Mouse (Mus musculus) embryonic facial prominence, embryonic 11.5 days (tissue): ENCODE measurements at regions not wholly inside any gene's neighbourhood (a gene's known extent, or its start where the extent isn't known, plus 50 kb on each side); places are given as distances from the start of the nearest gene placed in this dataset.

Source experiments
- ATAC-seq: fragments of 200-750 bp; cut with Nextera tagmentation; replicated peaks from 2 replicates; pipeline ENCODE4 v1.8.0; 2017; ENCODE audit warnings: low read depth; ENCODE audit not compliant: insufficient number of reproducible peaks, low FRiP score, low TSS enrichment
- DNase-seq: peaks from one replicate; pipeline ENCODE4 v3.0.0-alpha.2; 2015; ENCODE audit warnings: low spot score
- H3K27ac ChIP-seq: fragments of 300-500 bp; sonication (generic); replicated peaks from 2 replicates; pipeline ENCODE4 v1.5.1; 2014; ENCODE audit warnings: mild to moderate bottlenecking, low read depth, low read length, control low read depth
- H3K27me3 ChIP-seq: fragments of 300-500 bp; sonication (generic); 2 replicates; pipeline ENCODE4 v1.6.1; 2014; ENCODE audit warnings: mild to moderate bottlenecking, low read length, moderate library complexity, mixed read lengths; ENCODE audit not compliant: control insufficient read depth, insufficient read depth
- H3K36me3 ChIP-seq: fragments of 300-500 bp; sonication (generic); replicated peaks from 2 replicates; pipeline ENCODE4 v1.6.1; 2014; ENCODE audit warnings: low read depth, mild to moderate bottlenecking, low read length, moderate library complexity, mixed read lengths; ENCODE audit not compliant: control insufficient read depth, insufficient read depth
- H3K4me1 ChIP-seq: fragments of 300-500 bp; sonication (generic); 2 replicates; pipeline ENCODE4 v1.6.1; 2014; ENCODE audit warnings: low read length, mixed read lengths; ENCODE audit not compliant: control insufficient read depth, insufficient read depth
- H3K4me2 ChIP-seq: fragments of 300-500 bp; sonication (generic); 2 replicates; pipeline ENCODE4 v1.6.1; 2014; ENCODE audit warnings: low read depth, mild to moderate bottlenecking, control low read depth, low read length, moderate library complexity
- H3K4me3 ChIP-seq: fragments of 300-500 bp; sonication (generic); 2 replicates; pipeline ENCODE4 v1.5.1; 2014; ENCODE audit warnings: low read depth, low read length, control low read depth
- H3K9ac ChIP-seq: fragments of 300-500 bp; sonication (generic); replicated peaks from 2 replicates; pipeline ENCODE4 v1.6.1; 2014; ENCODE audit warnings: mild to moderate bottlenecking, control low read depth, low read length
- H3K9me3 ChIP-seq: fragments of 300-500 bp; sonication (generic); replicated peaks from 2 replicates; pipeline ENCODE4 v1.6.1; 2016; ENCODE audit warnings: mild to moderate bottlenecking, low read length, inconsistent platforms, mixed read lengths; ENCODE audit not compliant: control insufficient read depth
- WGBS: fragments of 180-500 bp; shearing (Covaris S2); extraction: QIAGEN DNeasy Blood & Tissue Kit; methylation state at CpG from one replicate; pipeline ENCODE4 v1.1.7; 2014; 5-methylcytosine and 5-hydroxymethylcytosine counted together

DNA sequence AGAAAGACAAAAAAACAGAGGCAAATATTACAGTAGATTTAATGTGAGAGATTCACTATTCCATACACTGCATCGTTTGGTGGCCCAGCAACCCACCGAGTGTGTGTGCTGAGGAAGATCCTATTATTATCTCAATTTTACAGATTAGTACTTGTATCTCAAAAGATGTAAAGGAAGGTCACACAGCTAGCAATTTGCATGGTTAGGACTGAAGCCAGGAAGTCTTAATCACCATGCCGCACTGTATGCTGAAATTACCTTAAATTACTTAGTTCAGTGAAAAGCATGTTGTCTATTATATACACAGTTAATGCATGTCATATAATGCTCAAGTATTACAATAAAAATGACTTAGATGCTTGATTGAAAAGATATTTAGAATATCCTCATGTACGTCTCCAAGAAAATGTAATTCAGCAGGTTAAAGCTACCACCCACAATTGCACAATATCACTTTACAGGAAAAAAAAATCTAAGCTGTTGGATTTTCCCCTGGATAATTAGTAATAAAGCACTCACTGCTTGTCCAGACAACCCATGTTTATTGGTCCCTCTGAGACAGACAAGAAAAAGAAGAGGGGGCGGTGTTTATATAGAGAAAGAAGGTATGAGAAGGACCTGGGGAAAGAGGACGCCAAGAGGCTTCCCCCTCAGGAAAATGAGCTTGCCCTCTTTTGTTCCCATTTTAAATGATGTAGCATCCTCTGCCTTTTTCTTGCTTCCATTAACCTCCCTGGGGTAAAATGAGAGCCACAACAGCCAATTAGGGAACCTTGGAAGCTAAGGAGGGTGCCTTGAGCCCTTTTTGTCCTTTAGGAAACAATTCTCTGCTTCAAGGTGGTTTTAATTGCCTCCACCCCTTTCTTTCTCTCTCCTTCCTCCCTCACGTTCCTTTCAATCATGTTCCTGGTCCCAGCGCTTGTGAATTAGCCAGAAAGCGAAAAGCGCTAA is 204.6 kb upstream of the Xrcc4 start:
- no peaks in the 10 kb centered on the region for H3K9me3 ChIP-seq
- H3K27ac ChIP-seq = no peak overlapping the region
- H3K4me1 ChIP-seq = no peaks in the 10 kb centered on the region
- no peak overlapping the region for H3K9ac ChIP-seq
- WGBS = 36% methylated on average over 10 of the region's 10 CpGs
- no peaks in the 10 kb centered on the region for H3K27me3 ChIP-seq
- DNase-seq (peak; percentile 41), ATAC-seq (0 out of 2 replicates have a peak, but pooled peaks have one; percentile 62)
- H3K36me3 ChIP-seq = no peaks in the 10 kb centered on the region
- no peak overlapping the region for H3K4me3 ChIP-seq
- no peak overlapping the region for H3K4me2 ChIP-seq

DNA sequence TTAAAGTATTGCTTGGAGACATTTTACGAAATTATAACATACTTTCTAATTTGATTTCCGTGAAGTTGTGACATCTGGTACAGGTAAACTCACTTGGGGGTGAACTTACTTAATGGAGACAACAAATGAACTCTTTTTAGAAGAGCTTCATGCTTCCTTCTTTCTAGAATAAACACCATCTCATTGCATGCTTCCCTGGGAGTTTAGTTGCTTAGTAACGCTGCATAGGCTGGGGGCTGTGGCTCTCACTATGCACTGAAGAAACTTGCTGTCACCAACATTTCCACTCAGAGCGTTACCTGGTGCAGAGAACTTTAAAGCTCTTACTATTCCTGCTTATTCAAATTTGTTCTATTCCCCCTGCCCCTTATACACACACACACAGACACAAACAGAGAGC is 203.5 kb upstream of the Xrcc4 start:
- Histone ChIP-seq H3K9ac (no peak overlapping the region), H3K9me3 (no peaks in the 10 kb centered on the region), H3K27ac (no peak overlapping the region), H3K4me2 (no peak overlapping the region), H3K36me3 (no peaks in the 10 kb centered on the region), H3K4me1 (no peaks in the 10 kb centered on the region), H3K4me3 (no peak overlapping the region), H3K27me3 (no peaks in the 10 kb centered on the region)
- WGBS = 66% methylated on average over 4 of the region's 4 CpGs
- DNase-seq = no peak
- no peak for ATAC-seq

DNA sequence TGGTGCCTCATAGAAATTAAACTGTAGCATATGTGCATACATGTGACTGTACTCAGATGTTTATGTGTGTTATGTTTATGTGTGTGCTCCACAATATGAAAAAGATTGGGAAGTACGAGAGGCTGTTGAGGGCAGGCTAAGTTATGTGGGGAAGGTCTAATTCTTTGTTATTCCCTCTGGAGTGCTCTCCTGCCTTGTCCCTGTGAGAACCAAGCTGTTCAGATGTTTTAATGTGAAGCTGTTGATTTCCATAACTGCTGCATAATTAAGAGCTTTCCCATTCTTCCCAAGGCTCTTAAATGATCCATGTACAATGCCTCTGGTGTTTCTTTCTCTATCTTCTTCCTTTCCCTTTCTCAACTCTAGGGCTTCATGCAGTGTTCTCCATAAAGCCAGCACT is 202.7 kb upstream of the Xrcc4 start:
- WGBS = 77% methylated on average over 1 of the region's 1 CpGs

DNA sequence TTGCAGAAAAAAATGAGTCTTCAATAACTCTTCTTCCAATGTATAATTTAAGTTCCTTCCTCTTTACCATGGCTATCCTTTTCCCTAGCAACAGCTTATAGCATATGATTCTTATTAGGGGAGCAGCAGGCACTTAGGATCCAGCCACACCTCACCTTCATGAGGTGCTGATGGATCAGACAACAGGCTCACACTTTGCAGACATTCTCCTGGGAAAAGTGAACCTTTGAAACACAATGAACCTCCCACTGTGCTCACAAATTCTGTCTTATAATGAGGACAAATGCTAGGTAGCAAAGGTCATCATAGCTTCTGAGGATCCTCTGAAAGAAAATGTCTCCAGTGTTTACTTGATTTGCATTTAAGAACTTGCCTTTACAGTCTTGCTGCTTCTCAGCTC is 191.6 kb upstream of the Xrcc4 start:
- Histone ChIP-seq H3K4me1 (no peaks in the 10 kb centered on the region), H3K27ac (no peak overlapping the region), H3K4me3 (no peak overlapping the region), H3K4me2 (no peak overlapping the region), H3K9me3 (no peaks in the 10 kb centered on the region), H3K9ac (no peak overlapping the region), H3K27me3 (no peaks in the 10 kb centered on the region), H3K36me3 (no peaks in the 10 kb centered on the region)
- DNase-seq (no peak), ATAC-seq (no peak)

More for the DNA sequence above, 202.7 kb upstream of the Xrcc4 start:
- H3K27me3 ChIP-seq = no peaks in the 10 kb centered on the region
- no peaks in the 10 kb centered on the region for H3K4me1 ChIP-seq
- DNase-seq (no peak), ATAC-seq (no peak)
- H3K27ac ChIP-seq = no peak overlapping the region
- no peaks in the 10 kb centered on the region for H3K36me3 ChIP-seq
- H3K4me2 ChIP-seq = no peak overlapping the region
- H3K9me3 ChIP-seq = no peaks in the 10 kb centered on the region
- no peak overlapping the region for H3K9ac ChIP-seq
- no peak overlapping the region for H3K4me3 ChIP-seq

DNA sequence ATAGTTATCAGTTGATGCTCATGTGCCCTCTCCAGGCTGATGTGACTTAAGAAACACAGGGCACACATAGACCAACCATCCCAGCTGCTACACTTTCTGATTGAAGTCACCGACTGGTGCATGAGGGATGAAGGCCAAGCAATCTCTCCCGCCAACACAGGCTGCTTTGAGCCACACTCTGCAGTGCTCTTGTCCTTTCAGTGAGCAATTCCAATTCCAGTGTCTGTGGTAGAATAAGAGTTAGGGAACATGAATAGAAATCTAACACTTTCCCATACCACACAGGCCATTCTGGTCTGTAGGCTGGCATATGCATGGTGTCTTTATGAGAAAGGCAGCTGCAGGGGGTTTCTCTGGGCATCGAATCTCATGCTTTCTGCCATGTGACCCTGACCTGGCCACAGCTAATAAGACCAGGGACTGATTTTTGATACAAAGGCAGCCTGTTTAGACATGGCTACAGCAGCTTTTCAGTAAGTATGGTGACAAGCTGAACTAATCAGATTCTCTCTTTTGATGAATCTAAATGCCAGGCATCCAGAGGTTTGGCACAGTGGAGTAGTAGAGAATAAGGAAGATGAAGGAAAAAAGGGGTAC is 190.5 kb upstream of the Xrcc4 start:
- Histone ChIP-seq H3K36me3 (no peaks in the 10 kb centered on the region), H3K4me2 (no peak overlapping the region), H3K9ac (no peak overlapping the region), H3K27ac (no peak overlapping the region), H3K4me3 (no peak overlapping the region), H3K4me1 (no peaks in the 10 kb centered on the region), H3K27me3 (no peaks in the 10 kb centered on the region), H3K9me3 (no peaks in the 10 kb centered on the region)
- DNase-seq (no peak), ATAC-seq (no peak)
- WGBS = 71% methylated on average over 3 of the region's 3 CpGs

DNA sequence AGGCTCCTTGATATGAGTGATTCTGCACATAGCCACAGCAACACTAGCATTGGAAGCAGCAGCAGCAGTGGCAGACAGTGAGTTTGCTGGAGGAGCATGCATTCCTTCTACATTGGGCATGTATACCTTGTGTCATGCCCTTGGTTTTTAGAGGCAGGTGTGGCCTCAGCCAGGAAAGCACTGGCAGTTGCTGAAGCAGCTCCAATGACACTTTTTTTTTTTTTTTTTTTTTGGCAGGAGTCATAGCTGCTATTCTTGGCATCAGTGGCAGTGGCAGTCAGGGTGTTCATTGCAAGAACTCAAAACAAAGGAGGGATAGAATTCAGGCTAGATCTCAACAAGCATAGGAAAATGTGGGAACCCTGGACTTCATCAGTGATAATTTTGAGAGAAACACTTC is 189.9 kb upstream of the Xrcc4 start:
- ATAC-seq (no peak), DNase-seq (no peak)
- no peaks in the 10 kb centered on the region for H3K36me3 ChIP-seq
- H3K27me3 ChIP-seq = no peaks in the 10 kb centered on the region
- H3K9me3 ChIP-seq = no peaks in the 10 kb centered on the region
- no peak overlapping the region for H3K9ac ChIP-seq
- H3K4me1 ChIP-seq = no peaks in the 10 kb centered on the region
- H3K4me2 ChIP-seq = no peak overlapping the region
- H3K4me3 ChIP-seq = no peak overlapping the region
- H3K27ac ChIP-seq = no peak overlapping the region

DNA sequence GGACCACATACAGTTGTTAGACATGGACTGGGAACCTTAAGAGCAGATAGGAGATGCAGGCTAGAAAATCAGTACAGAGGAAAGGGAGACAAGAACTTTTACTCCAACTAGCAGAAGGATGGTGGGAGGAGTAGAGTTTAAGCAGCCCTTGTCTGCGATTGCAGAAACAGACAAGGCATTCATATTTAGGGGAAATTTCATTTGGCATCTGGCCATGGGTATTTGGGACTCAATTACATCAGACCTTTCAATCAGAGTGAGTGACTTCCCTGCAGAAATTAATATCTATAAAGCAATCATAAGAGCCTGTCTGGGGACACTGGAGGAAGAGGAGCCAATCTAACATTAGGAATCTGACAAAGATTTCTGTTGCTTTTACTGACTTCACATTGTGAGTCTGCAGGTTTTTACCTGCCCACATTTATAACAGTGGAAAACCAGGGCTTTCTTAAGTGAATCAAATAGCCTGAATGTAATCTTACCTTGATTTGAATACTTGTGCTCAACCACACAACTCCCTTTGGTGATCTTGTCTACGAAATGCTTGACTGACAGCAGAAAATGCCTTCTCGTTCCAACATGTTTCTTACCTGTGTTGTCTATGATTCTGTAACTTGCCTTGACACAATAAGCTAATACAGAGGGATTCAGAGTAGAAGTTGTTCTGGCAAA is 169.8 kb upstream of the Xrcc4 start:
- H3K4me3 ChIP-seq = no peak overlapping the region
- no peak overlapping the region for H3K4me2 ChIP-seq
- ATAC-seq = no peak
- no peaks in the 10 kb centered on the region for H3K27me3 ChIP-seq
- WGBS = 82% methylated on average over 3 of the region's 3 CpGs
- no peak overlapping the region for H3K27ac ChIP-seq
- H3K9me3 ChIP-seq = no peaks in the 10 kb centered on the region
- DNase-seq = no peak
- no peaks in the 10 kb centered on the region for H3K4me1 ChIP-seq
- H3K9ac ChIP-seq = no peak overlapping the region
- H3K36me3 ChIP-seq = no peaks in the 10 kb centered on the region

DNA sequence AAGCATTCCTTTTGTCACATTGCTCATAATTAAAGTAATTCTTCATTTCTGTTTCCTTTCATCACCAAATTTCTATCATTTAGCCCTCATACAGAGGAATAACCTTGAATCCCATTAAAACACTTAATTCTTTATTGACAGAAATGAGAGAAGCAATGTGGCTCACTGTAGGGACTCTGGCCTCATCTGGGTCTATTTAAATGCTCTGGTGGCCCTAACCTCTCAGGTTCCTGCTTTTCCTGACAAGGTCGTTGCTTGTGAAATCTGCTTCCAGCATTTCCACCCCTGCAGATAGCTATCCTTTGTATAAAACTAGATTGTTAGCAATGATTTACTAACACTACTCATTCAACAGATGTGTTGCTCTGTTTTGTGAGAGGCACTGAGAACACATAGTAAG is 163.6 kb upstream of the Xrcc4 start:
- DNase-seq = peak; percentile 61
- Histone ChIP-seq H3K4me2 (no peak overlapping the region), H3K27me3 (no peaks in the 10 kb centered on the region), H3K36me3 (no peaks in the 10 kb centered on the region), H3K27ac (no peak overlapping the region), H3K9me3 (no peaks in the 10 kb centered on the region), H3K4me1 (no peaks in the 10 kb centered on the region), H3K4me3 (no peak overlapping the region), H3K9ac (no peak overlapping the region)
- ATAC-seq = no peak
- 16% methylated on average over 1 of the region's 1 CpGs for WGBS
